Mouse (Mus musculus) heart, postnatal 0 days (tissue): Measurements from ENCODE around the gene 1810009J06Rik. TPM values are rescaled to one million over a fixed set of nuclear protein-coding genes. Genes with fewer than 3 reads are reported as not detected.

Experiments used
- ATAC-seq: fragments of 200-750 bp; cut with Nextera tagmentation; 2 replicates; pipeline ENCODE4 v1.8.0; 2017; ENCODE audit warnings: low read depth, moderate number of reproducible peaks, moderate library complexity; ENCODE audit not compliant: insufficient read depth
- DNase-seq: peaks from one replicate; pipeline ENCODE4 v3.0.0-alpha.2; 2016; ENCODE audit warnings: low spot score
- H3K27ac ChIP-seq: fragments of 300-500 bp; sonication (generic); 2 replicates; pipeline ENCODE4 v1.5.1; 2014; ENCODE audit warnings: low read depth, mild to moderate bottlenecking
- H3K27me3 ChIP-seq: fragments of 300-500 bp; sonication (generic); 2 replicates; pipeline ENCODE4 v1.6.1; 2014; ENCODE audit warnings: low read length, mixed read lengths; ENCODE audit not compliant: control insufficient read depth, insufficient read depth
- H3K36me3 ChIP-seq: fragments of 300-500 bp; sonication (generic); replicated peaks from 2 replicates; pipeline ENCODE4 v1.6.1; 2014; ENCODE audit warnings: low read length, mixed read lengths; ENCODE audit not compliant: control insufficient read depth, insufficient read depth
- H3K4me1 ChIP-seq: fragments of 300-500 bp; sonication (generic); 2 replicates; pipeline ENCODE4 v1.6.1; 2014; ENCODE audit warnings: antibody characterized with exemption; ENCODE audit not compliant: control insufficient read depth, insufficient read depth
- H3K4me2 ChIP-seq: fragments of 300-500 bp; sonication (generic); 2 replicates; pipeline ENCODE4 v1.6.1; 2014; ENCODE audit warnings: low read depth, mild to moderate bottlenecking, low read length, moderate library complexity
- H3K4me3 ChIP-seq: fragments of 300-500 bp; sonication (generic); 2 replicates; pipeline ENCODE4 v1.5.1; 2014; ENCODE audit warnings: low read depth, low read length
- H3K9ac ChIP-seq: fragments of 300-500 bp; sonication (generic); replicated peaks from 2 replicates; pipeline ENCODE4 v1.6.1; 2014; ENCODE audit warnings: low read depth, low read length, mixed read lengths
- H3K9me3 ChIP-seq: fragments of 300-500 bp; sonication (generic); replicated peaks from 2 replicates; pipeline ENCODE4 v1.6.1; 2016; ENCODE audit warnings: low read length; ENCODE audit not compliant: control insufficient read depth
- CTCF ChIP-seq: IDR thresholded peaks from 2 replicates; pipeline ENCODE4 v1.5.1; 2016; ENCODE audit warnings: antibody characterized with exemption, control low read depth, low read depth
- EP300 ChIP-seq: IDR thresholded peaks from 2 replicates; pipeline ENCODE4 v1.6.1; 2016; ENCODE audit warnings: antibody characterized with exemption, low read depth
- WGBS: fragments of 180-500 bp; shearing (Covaris S2); extraction: QIAGEN DNeasy Blood & Tissue Kit; methylation state at CpG from one replicate; pipeline ENCODE4 v1.1.7; 2014; 5-methylcytosine and 5-hydroxymethylcytosine counted together
- polyA plus RNA-seq: library from polyadenylated mRNA; unstranded; fragments of >200 nt; fragmentation: Nextera tagmentation; extraction: Ambion mirVana; gene quantifications from 2 replicates; pipeline ENCODE4 v1.2.1, GENCODE M21; 2015
- total RNA-seq: library from RNA; depleted of rRNA; stranded (reverse); fragments of >200 nt; gene quantifications from 2 replicates; pipeline ENCODE4 v1.2.3, GENCODE M21; 2014; ENCODE audit warnings: low replicate concordance; rRNA removed

1810009J06Rik gene
- total and polyA plus RNA-seq, 2 experiments from 2014 or later: not detected

GRCm38 (mm10) chr6:41015065-41015464 is 50.5 kb downstream of the 1810009J06Rik start:
- H3K4me1 ChIP-seq: no peaks in the 10 kb centered on the region
- H3K4me2 ChIP-seq: no peak overlapping the region
- no peak for DNase-seq
- 59% methylated on average over 4 of the region's 4 CpGs for WGBS
- H3K4me3 ChIP-seq: no peak overlapping the region
- ATAC-seq: no peak
- no peak for TF ChIP-seq CTCF
- no peak for TF ChIP-seq EP300
- H3K27ac ChIP-seq: no peak overlapping the region
- H3K27me3 ChIP-seq: no peaks in the 10 kb centered on the region
- no peak overlapping the region for H3K9ac ChIP-seq
- no peaks in the 10 kb centered on the region for H3K9me3 ChIP-seq
- H3K36me3 ChIP-seq: no peaks in the 10 kb centered on the region

Other genes starting within 250 kb of the 1810009J06Rik start
- not detected in 2 replicates for gene Moxd2, start 77.3 kb upstream of the 1810009J06Rik start, total RNA-seq
- not detected in 2 replicates for gene Moxd2, start 77.3 kb upstream of the 1810009J06Rik start, polyA plus RNA-seq
- gene Prss58, start 64.4 kb upstream of the 1810009J06Rik start, total RNA-seq: not detected in 2 replicates
- not detected in 2 replicates for gene Prss58, start 64.4 kb upstream of the 1810009J06Rik start, polyA plus RNA-seq
- gene 1700074P13Rik, start 24.2 kb upstream of the 1810009J06Rik start, total RNA-seq: not detected in 2 replicates
- gene 1700074P13Rik, start 24.2 kb upstream of the 1810009J06Rik start, polyA plus RNA-seq: not detected in 2 replicates
- gene Gm4744, start 12.9 kb upstream of the 1810009J06Rik start, total RNA-seq: not detected in 2 replicates
- gene Gm4744, start 12.9 kb upstream of the 1810009J06Rik start, polyA plus RNA-seq: not detected in 2 replicates
- gene Gm2663, start 34.7 kb downstream of the 1810009J06Rik start, total RNA-seq: not detected in 2 replicates
- gene Gm2663, start 34.7 kb downstream of the 1810009J06Rik start, polyA plus RNA-seq: not detected in 2 replicates
- gene 2210010C04Rik, start 70.8 kb downstream of the 1810009J06Rik start, total RNA-seq: not detected in 2 replicates
- not detected in 2 replicates for gene 2210010C04Rik, start 70.8 kb downstream of the 1810009J06Rik start, polyA plus RNA-seq